Comparison of ENCODE assay signal across 9 mouse cellular contexts in the genomic region with DNA sequence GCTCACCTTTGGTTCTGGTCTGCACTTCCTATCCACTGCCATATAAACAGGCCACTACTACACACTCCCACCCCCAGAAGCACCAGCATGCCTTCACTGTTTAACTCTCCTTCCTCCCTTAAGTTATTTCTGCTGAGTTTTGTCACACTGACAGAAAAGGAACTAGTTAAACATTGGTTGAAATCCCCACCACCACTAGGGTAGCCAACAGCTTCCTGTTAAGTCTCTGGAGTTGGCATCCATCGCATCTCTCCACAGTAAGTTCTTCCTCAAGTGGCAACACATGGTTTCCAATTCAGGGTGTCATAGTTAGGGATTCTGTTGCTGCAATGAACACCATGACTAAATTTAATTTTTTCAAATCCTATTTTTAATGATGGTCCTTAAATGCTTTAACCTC.
DNase-seq lines count a peak whose midpoint lies in the region; ATAC-seq lines count a peak whose summit lies in the region.
"Had no signal": no experiment of that assay in that cellular context is flagged by ENCODE, and none has a peak within 500 bp of the region (broad histone marks: within the 10 kb centered on the region; RNA-seq: fewer than 3 reads in every experiment).

No protein-coding gene starts in this region.

- WGBS in kidney, embryonic 14.5 days, result 86% methylated on average over 1 of the region's 1 CpGs
- WGBS in liver, embryonic 15.5 days (ENCODE audit: insufficient replicate concordance), result 88% methylated on average over 1 of the region's 1 CpGs

- no peaks in the 10 kb centered on the region for H3K27me3 ChIP-seq in kidney, embryonic 14.5 days (ENCODE audit: control insufficient read depth, insufficient read depth, low read length)
- H3K27me3 ChIP-seq in liver, embryonic 15.5 days, result no peaks in the 10 kb centered on the region
- H3K27me3 ChIP-seq: neural tube, embryonic 13.5 days had no signal

- peak; percentile 32; the same call in 1 of the 2 replicates for ATAC-seq in kidney, embryonic 14.5 days (ENCODE audit: low FRiP score, low TSS enrichment)
- ATAC-seq in liver, embryonic 15.5 days (ENCODE audit: insufficient read depth), result no peak

- no peaks in the 10 kb centered on the region for H3K9me3 ChIP-seq in kidney, embryonic 14.5 days (ENCODE audit: control insufficient read depth, low read length)
- no peaks in the 10 kb centered on the region for H3K9me3 ChIP-seq in liver, embryonic 15.5 days (replicated peaks)
- H3K9me3 ChIP-seq: forebrain, embryonic 10.5 days; neural tube, embryonic 13.5 days had no signal

- no peaks in the 10 kb centered on the region for H3K36me3 ChIP-seq in kidney, embryonic 14.5 days (ENCODE audit: control insufficient read depth, insufficient read depth, low read length)
- H3K36me3 ChIP-seq in liver, embryonic 15.5 days (replicated peaks), result no peaks in the 10 kb centered on the region
- H3K36me3 ChIP-seq: neural tube, embryonic 13.5 days had no signal

- peaks cover 33% of the 10 kb centered on the region for H3K4me1 ChIP-seq in kidney, embryonic 14.5 days (ENCODE audit: control insufficient read depth, insufficient read depth, low read length)
- H3K4me1 ChIP-seq in liver, embryonic 15.5 days (replicated peaks), result peaks cover 51% of the 10 kb centered on the region
- H3K4me1 ChIP-seq: forebrain, embryonic 10.5 days had no signal

- H3K9ac ChIP-seq in kidney, embryonic 14.5 days (ENCODE audit: low read depth, low read length), result no peak overlapping the region
- H3K9ac ChIP-seq in liver, embryonic 15.5 days, result no peak overlapping the region
- H3K9ac ChIP-seq: neural tube, embryonic 13.5 days had no signal

- no peak for DNase-seq in kidney, adult 8-10 months
- peak; percentile 37 to 53 for DNase-seq in spleen, postnatal 36 days (ENCODE audit: low spot score in 2 of 2)
- no peak for DNase-seq in spleen, postnatal 14 days (ENCODE audit: low spot score in 2 of 2)
- DNase-seq in c-Kit-positive CD71-positive TER-119-positive erythroid progenitor cells, embryonic 14.5 days (ENCODE audit: low spot score), result no peak
- DNase-seq in cerebellum, adult 11 months, result no peak

- H3K4me3 ChIP-seq in kidney, embryonic 14.5 days (ENCODE audit: low read length), result no peak overlapping the region
- no peak overlapping the region for H3K4me3 ChIP-seq in liver, embryonic 15.5 days (replicated peaks)
- H3K4me3 ChIP-seq: forebrain, embryonic 10.5 days; neural tube, embryonic 13.5 days had no signal

- H3K27ac ChIP-seq in kidney, embryonic 14.5 days (ENCODE audit: low read depth, low read length), result peak overlapping the region; percentile 62
- H3K27ac ChIP-seq in liver, embryonic 15.5 days (replicated peaks), result 0 out of 2 replicates have a peak overlapping the region, but pooled peaks have one; percentile 3
- H3K27ac ChIP-seq: forebrain, embryonic 10.5 days; neural tube, embryonic 13.5 days had no signal

- no peak overlapping the region; the same call in 1 of the 2 replicates for H3K4me2 ChIP-seq in kidney, embryonic 14.5 days (replicated peaks; ENCODE audit: low read depth, low read length)
- H3K4me2 ChIP-seq in liver, embryonic 15.5 days, result 0 out of 2 replicates have a peak overlapping the region, but pooled peaks have one; percentile 25
- H3K4me2 ChIP-seq: neural tube, embryonic 13.5 days had no signal

Comparison
In these comparisons a context has a peak if more than half of its experiments do, and no peak if none do; other contexts are left out.
1. DNase-seq: peak in spleen, postnatal 36 days (2 of 2); none in kidney, adult 8-10 months (0 of 2), spleen, postnatal 14 days (0 of 2), c-Kit-positive CD71-positive TER-119-positive erythroid progenitor cells, embryonic 14.5 days (single experiment) and cerebellum, adult 11 months (single experiment).